Mouse (Mus musculus): ENCODE results near the gene Rps6kb1. TPM values are rescaled to one million over a fixed set of nuclear protein-coding genes. Genes with fewer than 3 reads are reported as not detected.
A peak's percentile ranks its signal among the peaks of the same experiment; 100 is the strongest.

Rps6kb1 gene
- polyA plus RNA-seq (2012; ENCODE audit: insufficient read depth, insufficient read length, low replicate concordance, missing spikeins): not detected in 2 replicates

DNA sequence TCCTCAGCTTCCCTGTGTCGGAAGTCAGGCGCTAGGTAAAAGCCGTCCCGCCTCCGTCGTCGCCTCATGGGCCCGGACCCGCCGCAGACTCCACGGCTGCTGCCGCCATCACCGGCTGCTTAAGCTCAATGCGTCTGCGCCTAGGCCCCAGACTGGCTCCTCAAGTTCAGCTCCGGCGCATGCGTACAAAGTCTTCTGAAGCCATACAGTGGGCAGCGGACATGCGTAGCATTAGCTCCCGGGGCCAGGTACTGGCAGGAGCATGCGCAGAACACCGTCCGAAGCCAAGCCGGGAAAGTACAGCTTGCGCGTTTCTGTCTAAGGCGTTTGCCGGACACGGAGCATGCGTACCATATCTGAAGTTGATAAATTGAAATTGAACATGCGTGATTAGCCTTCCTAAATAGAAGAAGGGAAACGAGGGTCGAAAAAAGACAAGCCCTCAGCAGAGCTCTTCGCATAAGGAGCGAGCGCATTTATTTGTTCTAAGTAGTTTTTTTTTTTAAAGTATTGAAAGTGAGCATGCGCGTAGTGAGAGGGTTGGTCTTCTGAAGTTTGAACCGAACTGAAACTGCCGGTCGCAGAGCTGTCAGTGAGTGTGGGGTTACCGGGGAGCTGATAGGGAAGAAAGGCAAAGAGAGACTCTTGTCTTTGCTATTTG, at the start of gene Rps6kb1, which contains the start of gene Tubd1:
Gene Rps6kb1 (minus strand): TSS at position 167 of the 661 bp plus-strand sequence.
Gene Tubd1 (plus strand): TSS at position 353 of the 661 bp plus-strand sequence.
- Histone ChIP-seq H3K4me3 (ENCODE audit: insufficient read depth, low read depth, low read length) (peak within 1 kb of the TSS; percentile 83), H3K27ac (ENCODE audit: insufficient read depth, low read depth, low read length) (no peak within 1 kb of the TSS; the same call in 1 of the 2 replicates), H3K4me1 (ENCODE audit: control insufficient read depth, insufficient read depth, low read length) (no peaks in the 10 kb centered on the region; the same call in 1 of the 2 replicates)
- TF ChIP-seq CTCF (IDR thresholded peaks at IDR 0.05; ENCODE audit: insufficient read depth, low read depth, low read length) (no peak), POLR2A (IDR thresholded peaks at IDR 0.05; ENCODE audit: insufficient read depth, low read depth, low read length) (peak; percentile 92)
- WGBS: under 1% methylated on average over 43 of the region's 43 CpGs

DNA sequence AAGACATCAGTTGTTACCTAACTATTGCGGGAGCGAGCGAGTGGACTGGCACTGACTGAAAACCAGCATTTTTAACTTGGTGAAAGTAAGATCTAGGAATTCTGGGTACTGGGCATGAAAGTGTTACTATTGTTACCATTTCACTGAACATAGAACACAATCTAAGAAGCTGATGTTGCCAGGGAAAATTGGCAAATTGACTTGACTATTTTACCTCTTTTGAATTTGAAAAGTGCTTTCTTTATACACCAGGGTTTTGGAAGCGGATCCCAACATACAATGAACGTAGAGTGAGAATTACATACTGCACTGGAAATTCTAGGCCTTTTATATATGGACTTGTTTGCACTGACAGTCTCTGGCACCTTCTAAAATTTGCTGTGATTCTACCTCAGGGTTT, 48.8 kb upstream of the Rps6kb1 start:
- TF ChIP-seq CTCF (IDR thresholded peaks at IDR 0.05; ENCODE audit: insufficient read depth, low read depth, low read length) (no peak), POLR2A (IDR thresholded peaks at IDR 0.05; ENCODE audit: insufficient read depth, low read depth, low read length) (no peak)
- Histone ChIP-seq H3K4me1 (ENCODE audit: control insufficient read depth, insufficient read depth, low read length) (0 out of 2 replicates have a peak, but pooled peaks cover 2% of the 10 kb centered on the region), H3K4me3 (ENCODE audit: insufficient read depth, low read depth, low read length) (no peak overlapping the region), H3K27ac (ENCODE audit: insufficient read depth, low read depth, low read length) (no peak overlapping the region)
- 72% methylated on average over 5 of the region's 5 CpGs for WGBS

DNA sequence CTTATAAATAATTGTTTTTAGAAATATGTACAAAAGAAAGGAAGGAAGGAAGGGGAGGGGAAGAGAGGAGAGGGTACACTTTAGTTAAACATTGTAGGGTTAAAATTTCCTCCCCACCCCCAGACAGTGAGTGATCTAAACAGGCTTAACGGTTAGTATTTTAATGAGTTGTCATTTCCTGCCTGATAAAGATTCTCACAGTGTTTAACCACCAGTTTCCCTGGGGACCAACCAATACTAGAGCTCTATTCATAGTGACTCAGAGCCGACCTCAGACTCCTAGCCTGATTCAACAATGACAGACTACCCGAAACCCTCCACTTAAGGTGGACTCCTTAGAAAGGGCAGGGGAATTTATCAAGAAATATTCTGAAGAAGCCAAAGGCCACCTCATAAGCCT, 48.4 kb upstream of the Rps6kb1 start:
- whole genome bisulfite sequencing: 29% methylated on average over 3 of the region's 3 CpGs
- Histone ChIP-seq H3K4me3 (ENCODE audit: insufficient read depth, low read depth, low read length) (no peak overlapping the region), H3K27ac (ENCODE audit: insufficient read depth, low read depth, low read length) (no peak overlapping the region), H3K4me1 (ENCODE audit: control insufficient read depth, insufficient read depth, low read length) (0 out of 2 replicates have a peak, but pooled peaks cover 2% of the 10 kb centered on the region)
- TF ChIP-seq CTCF (IDR thresholded peaks at IDR 0.05; ENCODE audit: insufficient read depth, low read depth, low read length): no peak
- TF ChIP-seq POLR2A (IDR thresholded peaks at IDR 0.05; ENCODE audit: insufficient read depth, low read depth, low read length): no peak

DNA sequence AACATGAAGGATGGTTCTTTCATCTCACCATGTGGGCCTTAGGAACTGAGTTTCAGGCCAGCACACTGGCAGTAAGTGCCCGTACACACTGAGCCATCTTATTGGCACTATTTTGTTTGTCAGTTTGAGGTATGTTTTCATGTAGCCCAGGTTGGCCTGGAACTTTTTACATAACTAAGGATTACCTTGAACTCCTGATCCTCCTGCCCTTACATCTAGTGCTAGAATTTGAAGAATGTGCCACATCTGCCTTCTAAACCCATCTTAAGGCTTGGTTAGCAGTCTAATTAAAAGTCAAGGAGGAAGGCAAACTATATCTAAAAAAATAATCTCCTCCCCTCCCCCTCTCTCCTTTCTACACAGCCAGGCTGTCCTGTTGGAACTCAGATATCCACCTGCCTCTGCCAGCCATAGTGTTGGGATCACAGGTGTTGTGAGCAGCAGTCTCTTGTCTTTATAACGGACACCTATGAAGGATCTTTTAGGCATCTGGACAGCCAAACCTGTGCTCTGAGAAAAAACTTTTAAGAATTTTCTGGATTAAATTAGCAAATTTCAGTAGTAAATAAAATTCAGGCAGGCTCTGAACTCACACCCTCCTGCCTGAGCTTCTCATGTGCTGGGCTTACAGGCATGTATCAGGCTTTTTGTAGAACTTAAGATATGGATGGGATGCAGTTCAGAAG, 47.5 kb upstream of the Rps6kb1 start:
- Histone ChIP-seq H3K4me3 (ENCODE audit: insufficient read depth, low read depth, low read length) (no peak overlapping the region), H3K4me1 (ENCODE audit: control insufficient read depth, insufficient read depth, low read length) (peaks cover 8% of the 10 kb centered on the region; the same call in 1 of the 2 replicates), H3K27ac (ENCODE audit: insufficient read depth, low read depth, low read length) (no peak overlapping the region)
- TF ChIP-seq POLR2A (IDR thresholded peaks at IDR 0.05; ENCODE audit: insufficient read depth, low read depth, low read length) (no peak), CTCF (IDR thresholded peaks at IDR 0.05; ENCODE audit: insufficient read depth, low read depth, low read length) (no peak)
- WGBS: 87% methylated on average over 2 of the region's 2 CpGs

DNA sequence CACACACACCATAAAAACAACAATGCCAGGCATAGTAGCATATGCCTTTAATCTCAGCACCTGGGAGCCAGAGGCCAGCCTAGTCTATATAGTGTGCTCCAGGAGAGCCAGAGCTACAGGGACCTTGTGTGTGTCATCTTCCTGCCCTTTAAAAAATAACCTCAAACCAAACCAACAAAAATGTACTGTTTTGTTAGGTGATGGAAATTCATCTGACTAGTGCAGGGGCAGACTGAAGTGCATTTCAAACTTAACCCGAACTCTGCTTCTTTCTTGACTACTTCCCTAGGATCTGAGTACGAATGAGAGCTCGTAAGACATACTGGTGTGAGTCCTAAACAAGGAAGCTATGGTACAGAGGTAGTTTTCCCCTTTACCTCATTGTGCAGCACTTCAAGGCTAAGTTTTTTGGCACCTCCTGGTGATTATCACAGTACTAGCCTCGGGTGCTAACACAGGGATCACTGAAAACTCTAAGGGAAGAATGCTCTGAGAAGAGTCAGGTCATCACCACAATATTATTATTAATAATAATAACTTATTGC, 46.8 kb upstream of the Rps6kb1 start:
- Histone ChIP-seq H3K27ac (ENCODE audit: insufficient read depth, low read depth, low read length) (no peak overlapping the region), H3K4me1 (ENCODE audit: control insufficient read depth, insufficient read depth, low read length) (peaks cover 8% of the 10 kb centered on the region; the same call in 1 of the 2 replicates), H3K4me3 (ENCODE audit: insufficient read depth, low read depth, low read length) (no peak overlapping the region)
- 86% methylated on average over 4 of the region's 4 CpGs for WGBS
- TF ChIP-seq CTCF (IDR thresholded peaks at IDR 0.05; ENCODE audit: insufficient read depth, low read depth, low read length) (no peak), POLR2A (IDR thresholded peaks at IDR 0.05; ENCODE audit: insufficient read depth, low read depth, low read length) (no peak)

DNA sequence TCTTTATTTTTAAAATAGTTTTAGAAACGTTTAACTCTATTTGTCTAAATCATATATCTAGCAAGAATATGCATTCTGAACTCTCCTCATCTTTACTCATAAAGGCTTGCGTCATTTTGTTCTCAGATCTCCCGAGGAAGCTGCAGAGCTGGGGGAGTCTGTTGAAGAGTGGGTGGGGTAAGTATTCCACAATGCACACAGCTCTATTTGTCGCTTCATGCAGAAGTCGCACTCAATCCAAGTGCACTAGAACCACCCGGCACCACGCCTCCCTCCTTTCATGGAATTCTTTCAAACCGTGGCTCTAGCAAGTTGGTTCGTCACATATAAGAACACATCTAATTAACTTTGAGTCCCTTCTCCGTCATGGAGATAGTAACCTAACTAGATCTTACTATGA, 46.0 kb upstream of the Rps6kb1 start:
- peaks cover 8% of the 10 kb centered on the region; the same call in 1 of the 2 replicates for H3K4me1 ChIP-seq (ENCODE audit: control insufficient read depth, insufficient read depth, low read length)
- WGBS: 70% methylated on average over 10 of the region's 10 CpGs
- no peak overlapping the region for H3K27ac ChIP-seq (ENCODE audit: insufficient read depth, low read depth, low read length)
- no peak overlapping the region for H3K4me3 ChIP-seq (ENCODE audit: insufficient read depth, low read depth, low read length)
- TF ChIP-seq CTCF (IDR thresholded peaks at IDR 0.05; ENCODE audit: insufficient read depth, low read depth, low read length): no peak
- TF ChIP-seq POLR2A (IDR thresholded peaks at IDR 0.05; ENCODE audit: insufficient read depth, low read depth, low read length): no peak

DNA sequence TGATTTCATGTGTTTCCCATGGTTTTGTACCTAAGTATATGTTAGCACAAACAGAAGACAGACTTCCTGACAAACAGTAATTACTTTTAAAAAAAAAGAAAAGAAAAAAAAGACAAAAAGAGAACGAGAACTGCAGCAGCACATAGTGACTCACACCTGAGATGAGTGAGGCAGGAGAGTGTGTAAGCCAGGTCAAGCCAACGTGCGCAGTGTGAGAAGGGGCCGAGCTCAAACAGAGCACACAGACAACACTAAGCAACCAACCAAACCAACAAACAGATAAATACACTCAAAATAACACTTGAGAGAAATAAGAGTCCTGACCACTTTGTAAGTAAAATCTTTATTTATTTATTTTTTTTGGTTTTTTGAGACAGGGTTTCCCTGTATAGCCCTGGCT, 45.5 kb upstream of the Rps6kb1 start:
- 68% methylated on average over 4 of the region's 4 CpGs for WGBS
- Histone ChIP-seq H3K27ac (ENCODE audit: insufficient read depth, low read depth, low read length) (no peak overlapping the region), H3K4me3 (ENCODE audit: insufficient read depth, low read depth, low read length) (no peak overlapping the region), H3K4me1 (ENCODE audit: control insufficient read depth, insufficient read depth, low read length) (peaks cover 8% of the 10 kb centered on the region; the same call in 1 of the 2 replicates)
- TF ChIP-seq POLR2A (IDR thresholded peaks at IDR 0.05; ENCODE audit: insufficient read depth, low read depth, low read length) (no peak), CTCF (IDR thresholded peaks at IDR 0.05; ENCODE audit: insufficient read depth, low read depth, low read length) (no peak)

DNA sequence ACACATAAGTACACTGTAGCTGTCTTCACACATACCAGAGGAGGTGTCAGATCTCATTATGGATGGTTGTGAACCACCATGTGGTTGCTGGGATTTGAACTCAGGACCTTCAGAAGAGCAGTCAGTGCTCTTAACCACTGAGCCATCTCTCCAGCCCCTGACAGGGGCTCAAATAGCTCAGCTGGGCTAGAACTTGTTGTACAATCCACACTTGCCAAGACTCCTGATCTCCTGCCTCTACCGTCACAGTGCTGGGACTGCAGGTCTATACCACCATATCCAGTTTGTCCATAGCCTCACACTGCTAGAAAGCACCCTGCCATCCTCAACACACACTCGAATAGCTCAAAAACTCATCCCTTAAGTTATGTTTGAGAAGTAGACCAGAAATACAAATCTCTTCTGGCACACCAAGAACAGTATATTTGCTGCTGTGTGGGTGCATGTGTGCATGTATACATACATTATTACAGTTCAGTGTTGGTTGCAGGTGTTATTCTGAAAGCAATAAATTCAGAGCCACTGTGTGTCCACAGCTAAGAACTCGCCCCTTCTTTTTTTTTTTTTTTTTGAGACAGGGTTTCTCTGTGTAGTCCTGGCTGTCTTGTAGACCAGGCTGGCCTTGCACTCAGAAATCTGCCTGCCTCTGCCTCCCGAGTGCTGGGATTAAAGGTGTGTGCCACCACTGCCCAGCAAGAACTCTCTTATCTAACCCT, 44.1 kb upstream of the Rps6kb1 start:
- TF ChIP-seq POLR2A (IDR thresholded peaks at IDR 0.05; ENCODE audit: insufficient read depth, low read depth, low read length) (no peak), CTCF (IDR thresholded peaks at IDR 0.05; ENCODE audit: insufficient read depth, low read depth, low read length) (no peak)

More for the DNA sequence above, 44.1 kb upstream of the Rps6kb1 start:
- 95% methylated on average over 4 of the region's 4 CpGs for WGBS
- no peak overlapping the region for H3K4me3 ChIP-seq (ENCODE audit: insufficient read depth, low read depth, low read length)
- H3K4me1 ChIP-seq (ENCODE audit: control insufficient read depth, insufficient read depth, low read length): peaks cover 8% of the 10 kb centered on the region; the same call in 1 of the 2 replicates
- no peak overlapping the region for H3K27ac ChIP-seq (ENCODE audit: insufficient read depth, low read depth, low read length)
